Mouse (Mus musculus) duodenum, adult 2 months (tissue): ENCODE measurements around the gene Cyp46a1. TPM values are rescaled to one million over a fixed set of nuclear protein-coding genes. Genes with fewer than 3 reads are reported as not detected.

Experiments used
- polyA plus RNA-seq: library from polyadenylated mRNA; depleted of rRNA; stranded (reverse); fragments of >200 nt; gene quantifications from 2 replicates; pipeline ENCODE4 v1.2.3, GENCODE M21; 2012; ENCODE audit warnings: low replicate concordance; rRNA removed

The Cyp46a1 gene
- polyA plus RNA-seq, result 0.78 and 1.1 TPM in 2 replicates

DNA sequence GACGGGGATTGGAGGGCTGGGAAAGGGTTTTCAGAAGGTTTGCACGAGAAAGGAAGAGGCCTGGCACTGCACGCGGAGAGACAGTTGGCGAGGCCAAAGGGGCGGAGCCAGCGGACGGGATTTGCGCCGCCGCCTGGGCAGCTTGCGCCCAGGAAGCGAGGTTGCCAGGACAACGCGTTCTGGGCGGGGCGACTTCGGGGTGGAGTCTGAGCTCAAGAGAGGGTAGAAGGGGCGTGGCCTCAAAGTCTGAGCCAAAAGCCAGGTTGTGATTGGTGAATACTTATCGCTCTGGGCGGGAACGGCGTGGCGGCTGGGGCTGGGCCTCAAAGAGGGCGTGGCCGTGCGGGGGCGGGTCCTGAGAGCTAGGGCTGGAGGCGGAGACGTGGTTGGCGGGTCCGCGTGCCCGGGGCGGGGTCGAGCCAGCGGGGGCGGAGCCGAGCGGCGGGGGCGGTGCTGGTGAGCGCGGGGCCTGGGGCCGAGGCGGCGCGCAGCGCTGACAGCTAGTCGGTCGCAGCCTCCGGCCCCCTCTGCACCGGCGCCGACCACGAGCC lies at the start of gene Cyp46a1:
Cyp46a1 (plus strand) TSS at position 487 of the 551 bp plus-strand sequence.

DNA sequence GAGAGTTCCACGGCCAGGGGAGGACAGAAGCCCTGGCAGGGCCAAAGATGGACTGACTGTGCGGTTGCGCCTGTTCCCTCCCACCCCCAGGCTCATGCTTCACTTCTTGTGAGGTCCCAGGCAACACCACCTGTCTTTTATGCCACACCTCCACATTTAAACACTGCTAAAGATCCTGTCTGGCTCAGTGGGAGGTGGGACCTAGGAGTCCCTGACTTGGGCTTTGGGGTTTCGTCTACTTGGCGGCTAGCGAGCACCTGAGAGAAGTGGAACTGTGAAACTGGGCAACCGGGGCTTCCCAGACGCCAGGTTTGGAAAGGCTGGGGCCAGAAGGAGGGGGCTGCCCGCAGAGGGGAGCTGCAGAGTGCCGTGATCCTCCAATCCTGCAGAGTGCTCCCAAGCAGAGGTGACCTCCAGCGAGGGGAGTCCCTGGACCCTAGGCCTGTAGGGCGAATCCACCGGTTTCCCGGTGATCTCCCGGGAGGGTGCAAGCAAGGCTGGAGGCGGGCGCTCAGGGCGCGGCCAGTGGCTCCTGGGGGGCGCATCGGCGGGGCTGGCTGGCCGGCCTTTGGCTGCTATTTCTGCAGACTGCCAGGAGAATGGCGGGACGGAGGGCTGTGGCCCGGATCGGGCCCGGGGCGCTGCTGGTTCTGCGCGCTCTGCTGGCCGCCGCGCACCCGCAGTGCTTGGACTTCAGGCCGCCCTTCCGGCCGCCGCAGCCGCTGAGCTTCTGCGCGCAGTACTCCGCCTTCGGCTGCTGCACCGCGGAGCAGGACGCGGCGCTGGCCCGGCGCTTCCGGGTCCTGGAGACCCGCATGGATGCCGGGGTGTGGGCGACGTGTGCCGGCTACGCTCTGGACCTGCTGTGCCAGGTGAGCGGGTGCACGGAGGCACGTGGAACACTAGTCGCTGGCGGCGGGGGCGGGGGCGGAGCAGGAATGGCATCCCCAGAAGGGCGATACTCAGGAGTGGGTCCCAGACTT lies 28.1 kb upstream of the Cyp46a1 start, which contains the start of gene Hhipl1:
Hhipl1 (plus strand) TSS at position 459 of the 983 bp plus-strand sequence.

DNA sequence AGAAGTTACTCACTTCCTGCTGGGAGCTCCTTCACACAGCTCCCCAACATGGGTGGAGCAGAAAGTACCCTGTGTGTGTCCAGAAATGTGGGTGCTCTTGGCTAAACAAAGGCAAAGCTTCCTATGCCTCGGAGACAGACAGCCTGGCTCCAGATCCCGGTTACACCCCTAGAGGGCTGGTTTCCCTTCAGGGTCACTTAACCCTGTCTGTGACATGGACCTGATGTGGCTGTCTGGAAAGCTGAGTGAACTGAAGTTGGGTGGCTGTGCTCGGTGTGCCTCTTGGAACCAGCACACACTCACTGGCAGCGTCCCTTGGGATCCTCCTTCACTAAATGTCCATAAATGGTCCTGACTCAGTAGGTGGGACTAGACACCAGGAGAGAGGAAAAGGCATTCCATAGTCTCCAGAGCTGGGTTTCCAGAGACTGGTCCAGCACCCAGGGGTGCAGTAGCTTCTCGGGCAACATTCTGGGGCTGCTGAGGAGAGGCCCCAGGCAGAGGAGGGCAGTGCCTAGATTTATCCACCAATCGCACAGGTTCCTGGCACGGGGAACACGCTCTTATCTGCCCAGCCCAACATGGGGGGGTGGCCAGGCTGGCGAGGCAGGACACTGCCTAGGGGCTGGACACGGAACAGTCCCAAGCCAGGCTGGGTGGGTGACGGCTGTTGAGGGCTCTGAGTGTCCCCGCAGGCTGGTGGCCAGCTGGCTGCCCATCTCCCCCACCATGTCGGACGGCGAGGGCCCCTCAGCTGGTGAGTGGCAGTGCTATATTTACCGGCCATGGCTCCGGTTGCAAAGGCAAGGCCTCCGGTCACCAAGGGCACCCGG lies 36.6 kb downstream of the Cyp46a1 start, which contains the start of gene Eml1:
Eml1 (plus strand) TSS at position 362 of the 833 bp plus-strand sequence.

Other genes starting within 250 kb of the Cyp46a1 start
- gene Setd3, start 155.1 kb upstream of the Cyp46a1 start, polyA plus RNA-seq, result 6.1 and 8.0 TPM in 2 replicates
- gene Ccnk, start 154.8 kb upstream of the Cyp46a1 start, polyA plus RNA-seq, result 7.3 and 8.5 TPM in 2 replicates
- gene Ccdc85c, start 59.0 kb upstream of the Cyp46a1 start, polyA plus RNA-seq, result 50.5 and 84.0 TPM in 2 replicates
- 0.36 and 0.92 TPM in 2 replicates for gene Hhipl1, start 28.1 kb upstream of the Cyp46a1 start, polyA plus RNA-seq
- gene Eml1, start 36.6 kb downstream of the Cyp46a1 start, polyA plus RNA-seq, result 7.6 and 18.2 TPM in 2 replicates
- gene Evl, start 220.3 kb downstream of the Cyp46a1 start, polyA plus RNA-seq, result 13.7 and 14.8 TPM in 2 replicates